Mouse (Mus musculus): Measurements from ENCODE around the gene 1700001O22Rik.

- TF ChIP-seq EP300 (IDR thresholded peaks at IDR 0.05; ENCODE audit: insufficient read depth, low read depth, low read length): no peak
- TF ChIP-seq POLR2A (IDR thresholded peaks at IDR 0.05; ENCODE audit: insufficient read depth, low read depth, low read length): no peak
- no peak for TF ChIP-seq CTCF (IDR thresholded peaks at IDR 0.05)
These were observed 16.0 kb downstream of the 1700001O22Rik start for GRCm38 (mm10) chr2:30787466-30787865.
